Comparison of ENCODE assay signal across 10 mouse cellular contexts in genomic region chr2:124298872-124299271, GRCm38 (mm10).
DNase-seq lines count a peak whose midpoint lies in the region; ATAC-seq and TF ChIP-seq lines count a peak whose summit lies in the region.
"Had no signal": no experiment of that assay in that cellular context is flagged by ENCODE, and none has a peak within 500 bp of the region (broad histone marks: within the 10 kb centered on the region; RNA-seq: fewer than 3 reads in every experiment).

No protein-coding gene starts in this region.

- 60% methylated on average over 1 of the region's 1 CpGs for WGBS in kidney, adult 2 months
- 63% methylated on average over 1 of the region's 1 CpGs for WGBS in kidney, embryonic 14.5 days
- WGBS in lung, postnatal 0 days: 15% methylated on average over 1 of the region's 1 CpGs

- no peak for ATAC-seq in kidney, embryonic 14.5 days (ENCODE audit: low FRiP score, low TSS enrichment)
- peak; percentile 98 for ATAC-seq in granulocyte monocyte progenitor cell, adult 5-6 weeks (replicated peaks; ENCODE audit: poor library complexity, severe bottlenecking)
- peak; percentile 87 for ATAC-seq in lung, postnatal 0 days

- no peak for TF ChIP-seq POLR2A in kidney, adult 2 months (IDR thresholded peaks at IDR 0.05; ENCODE audit: low read depth, low read length)

- no peaks in the 10 kb centered on the region for H3K9me3 ChIP-seq in kidney, embryonic 14.5 days (ENCODE audit: control insufficient read depth, low read length)
- H3K9me3 ChIP-seq in lung, postnatal 0 days (ENCODE audit: low read length): no peaks in the 10 kb centered on the region
- H3K9me3 ChIP-seq: heart, embryonic 15.5 days; limb, embryonic 13.5 days had no signal

- H3K27me3 ChIP-seq in kidney, adult 2 months (replicated peaks; ENCODE audit: control insufficient read depth, insufficient read depth, low read length): no peaks in the 10 kb centered on the region
- no peaks in the 10 kb centered on the region for H3K27me3 ChIP-seq in kidney, embryonic 14.5 days (ENCODE audit: control insufficient read depth, insufficient read depth, low read length)
- no peaks in the 10 kb centered on the region for H3K27me3 ChIP-seq in lung, postnatal 0 days (replicated peaks; ENCODE audit: insufficient read depth, low read length)
- H3K27me3 ChIP-seq: heart, embryonic 15.5 days; limb, embryonic 13.5 days had no signal

- 0 out of 2 replicates have a peak, but pooled peaks have one; percentile 29 for TF ChIP-seq EP300 in lung, postnatal 0 days (IDR thresholded peaks at IDR 0.05)

- no peaks in the 10 kb centered on the region for H3K36me3 ChIP-seq in kidney, adult 2 months (ENCODE audit: control insufficient read depth, insufficient read depth, low read length)
- H3K36me3 ChIP-seq in kidney, embryonic 14.5 days (ENCODE audit: control insufficient read depth, insufficient read depth, low read length): no peaks in the 10 kb centered on the region
- H3K36me3 ChIP-seq in lung, postnatal 0 days (ENCODE audit: insufficient read depth, low read length): no peaks in the 10 kb centered on the region
- H3K36me3 ChIP-seq: heart, embryonic 15.5 days; limb, embryonic 13.5 days had no signal

- no peaks in the 10 kb centered on the region for H3K4me1 ChIP-seq in kidney, adult 2 months (ENCODE audit: control insufficient read depth, insufficient read depth, low read length)
- H3K4me1 ChIP-seq in kidney, embryonic 14.5 days (ENCODE audit: control insufficient read depth, insufficient read depth, low read length): no peaks in the 10 kb centered on the region
- no peaks in the 10 kb centered on the region for H3K4me1 ChIP-seq in lung, postnatal 0 days (ENCODE audit: insufficient read depth, low read depth, low read length)

- H3K4me2 ChIP-seq in kidney, embryonic 14.5 days (replicated peaks; ENCODE audit: low read depth, low read length): no peak overlapping the region
- no peak overlapping the region for H3K4me2 ChIP-seq in lung, postnatal 0 days (replicated peaks; ENCODE audit: low read depth, low read length)
- H3K4me2 ChIP-seq: heart, embryonic 15.5 days; limb, embryonic 13.5 days had no signal

- DNase-seq in kidney, adult 2 months: peak; percentile 25
- DNase-seq in adipocyte (ENCODE audit: low spot score): peak; percentile 91
- DNase-seq in lung, postnatal 0 days (ENCODE audit: low spot score): peak; percentile 77
- no peak for DNase-seq in thymus, postnatal 36 days
- no peak for DNase-seq in left cerebral cortex, adult 9 months (ENCODE audit: low spot score in 2 of 2)
- DNase-seq in layer of hippocampus, postnatal 36 days: no peak

- TF ChIP-seq CTCF in kidney, adult 2 months (conservative IDR thresholded peaks at IDR 0.05; ENCODE audit: insufficient read depth, insufficient read length, low read depth, low read length): no peak
- TF ChIP-seq CTCF in lung, postnatal 0 days (IDR thresholded peaks at IDR 0.05): peak; percentile 58

- H3K9ac ChIP-seq in kidney, embryonic 14.5 days (ENCODE audit: low read depth, low read length): no peak overlapping the region
- no peak overlapping the region for H3K9ac ChIP-seq in lung, postnatal 0 days (replicated peaks; ENCODE audit: low read depth)
- H3K9ac ChIP-seq: heart, embryonic 15.5 days; limb, embryonic 13.5 days had no signal

- H3K4me3 ChIP-seq in kidney, adult 2 months (ENCODE audit: insufficient read depth, low read depth, low read length): no peak overlapping the region
- H3K4me3 ChIP-seq in kidney, embryonic 14.5 days (ENCODE audit: low read length): no peak overlapping the region
- H3K4me3 ChIP-seq in lung, postnatal 0 days (ENCODE audit: low read depth, low read length): no peak overlapping the region
- H3K4me3 ChIP-seq: heart, embryonic 15.5 days; limb, embryonic 13.5 days had no signal

- H3K27ac ChIP-seq in kidney, adult 2 months (ENCODE audit: insufficient read depth, low read depth, low read length): no peak overlapping the region
- no peak overlapping the region for H3K27ac ChIP-seq in kidney, embryonic 14.5 days (ENCODE audit: low read depth, low read length)
- H3K27ac ChIP-seq in lung, postnatal 0 days (ENCODE audit: low read length): no peak overlapping the region
- H3K27ac ChIP-seq: heart, embryonic 15.5 days; limb, embryonic 13.5 days had no signal

Comparison
In these comparisons a context has a peak if more than half of its experiments do, and no peak if none do; other contexts are left out.
1. DNase-seq: peak in kidney, adult 2 months (single experiment), adipocyte (single experiment) and lung, postnatal 0 days (single experiment); none in thymus, postnatal 36 days (0 of 2), left cerebral cortex, adult 9 months (0 of 2) and layer of hippocampus, postnatal 36 days (0 of 2).